Mouse (Mus musculus) MEL (cell line): ENCODE measurements around the gene Oit3.

Experiments
- BHLHE40 ChIP-seq: IDR thresholded peaks from 2 replicates; pipeline ENCODE4 v1.6.1; 2012; ENCODE audit warnings: low read depth, mild to moderate bottlenecking, inconsistent platforms, low read length, improper control_type of control experiment, borderline replicate concordance
- GATA1 ChIP-seq: IDR thresholded peaks from 2 replicates; pipeline ENCODE4 v1.6.1; 2011; ENCODE audit warnings: low read depth, low read length, improper control_type of control experiment
- NRF1 ChIP-seq: IDR thresholded peaks from 2 replicates; pipeline ENCODE4 v1.6.1; 2014; ENCODE audit warnings: low read depth, mild to moderate bottlenecking, inconsistent platforms, low read length, improper control_type of control experiment, moderate library complexity; ENCODE audit not compliant: poor library complexity, insufficient read depth, severe bottlenecking
- POLR2A ChIP-seq, 2 experiments: IDR thresholded peaks; 2 replicates each; pipeline ENCODE4 v1.6.1; 2011 to 2012; ENCODE audit warnings: low read length in 2 of 2, mild to moderate bottlenecking in 2 of 2, control low read depth in 1 of 2, improper control_type of control experiment in 1 of 2, low read depth in 1 of 2, moderate library complexity in 1 of 2; ENCODE audit not compliant: control insufficient read depth in 1 of 2, insufficient read depth in 1 of 2, poor library complexity in 1 of 2

DNA sequence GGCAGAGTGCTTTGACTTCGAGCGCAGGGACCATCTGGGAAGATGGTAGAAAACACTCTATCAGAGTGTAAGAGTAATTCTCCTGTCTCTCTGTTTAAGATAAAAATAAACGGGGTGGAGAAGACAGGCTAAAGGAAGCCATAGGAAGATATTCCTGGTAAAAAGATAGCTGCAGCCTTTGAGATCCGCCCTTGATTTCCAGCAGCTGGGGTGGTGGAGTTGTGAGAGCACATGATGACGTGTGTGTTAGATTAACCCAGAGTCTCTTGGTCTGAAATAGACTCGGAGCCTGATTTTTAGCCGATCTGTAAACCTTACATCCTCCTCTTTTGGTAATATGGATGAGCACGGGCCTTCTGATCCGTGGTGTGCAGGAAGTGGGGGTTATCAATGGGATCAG is 6.0 kb upstream of the Oit3 start:
- TF ChIP-seq POLR2A (IDR thresholded peaks at IDR 0.05; ENCODE audit: control insufficient read depth in 1 of 2, insufficient read depth in 1 of 2, low read depth in 1 of 2, low read length in 2 of 2, poor library complexity in 1 of 2) (no peak), NRF1 (no peak), BHLHE40 (no peak), GATA1 (no peak)
